Mouse (Mus musculus): ENCODE measurements at regions not wholly inside any gene's neighbourhood (a gene's known extent, or its start where the extent isn't known, plus 50 kb on each side); places are given as distances from the start of the nearest gene placed in this dataset.

GRCm38 (mm10) chr10:106259811-106260210, 210.3 kb upstream of the Ppfia2 start:
- TF ChIP-seq POLR2A (IDR thresholded peaks at IDR 0.05; ENCODE audit: borderline replicate concordance, extremely low read depth, insufficient read depth, insufficient read length, poor library complexity, severe bottlenecking) (no peak), CTCF (IDR thresholded peaks at IDR 0.05; ENCODE audit: borderline replicate concordance, extremely low read depth, insufficient read depth, insufficient read length) (no peak)
